Mouse (Mus musculus) small intestine, adult 2 months (tissue): ENCODE data around the gene Gm12216.

Experiments
- CTCF ChIP-seq: fragments of 200-500 bp; IDR thresholded peaks from 2 replicates; pipeline ENCODE4 v1.5.1; 2012; ENCODE audit warnings: low read depth, mild to moderate bottlenecking, control low read depth, inconsistent platforms, low read length, moderate library complexity, mixed read lengths; ENCODE audit not compliant: insufficient replicate concordance, insufficient read length; ENCODE audit errors: extremely low read depth
- POLR2A ChIP-seq: fragments of 200-500 bp; IDR thresholded peaks from 2 replicates; pipeline ENCODE4 v1.6.1; 2012; ENCODE audit warnings: low read depth, mild to moderate bottlenecking, control low read depth, inconsistent platforms, low read length, moderate library complexity

DNA sequence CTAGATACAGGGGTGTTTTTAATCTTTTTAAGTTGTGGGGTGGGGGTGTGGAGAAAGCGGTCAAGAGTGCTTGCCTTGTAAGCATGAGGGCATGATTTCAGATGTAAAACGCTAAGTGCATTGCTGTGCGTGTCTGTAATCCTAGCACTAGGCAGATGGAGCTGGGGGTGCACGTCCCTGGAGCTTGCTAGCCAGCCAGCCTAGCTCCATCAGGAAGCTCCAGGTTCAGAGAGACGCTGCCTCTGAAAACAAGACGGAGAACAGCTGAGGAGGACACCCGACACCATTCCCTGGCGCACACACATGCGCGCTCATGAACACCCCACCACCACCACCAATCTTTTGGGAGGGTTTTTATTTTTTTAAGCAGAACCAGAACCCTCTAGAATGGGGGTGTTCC, 15.9 kb downstream of the Gm12216 start:
- TF ChIP-seq CTCF (no peak), POLR2A (no peak)
